Mouse (Mus musculus) natural killer cell, adult 2 months (primary cell): ENCODE data around the gene 9330182L06Rik.

Source experiments
- DNase-seq, 2 experiments: peaks; one replicate each; pipeline ENCODE4 v3.0.0; 2022; ENCODE audit warnings: low spot score in 2 of 2

The 9330182L06Rik gene

DNA sequence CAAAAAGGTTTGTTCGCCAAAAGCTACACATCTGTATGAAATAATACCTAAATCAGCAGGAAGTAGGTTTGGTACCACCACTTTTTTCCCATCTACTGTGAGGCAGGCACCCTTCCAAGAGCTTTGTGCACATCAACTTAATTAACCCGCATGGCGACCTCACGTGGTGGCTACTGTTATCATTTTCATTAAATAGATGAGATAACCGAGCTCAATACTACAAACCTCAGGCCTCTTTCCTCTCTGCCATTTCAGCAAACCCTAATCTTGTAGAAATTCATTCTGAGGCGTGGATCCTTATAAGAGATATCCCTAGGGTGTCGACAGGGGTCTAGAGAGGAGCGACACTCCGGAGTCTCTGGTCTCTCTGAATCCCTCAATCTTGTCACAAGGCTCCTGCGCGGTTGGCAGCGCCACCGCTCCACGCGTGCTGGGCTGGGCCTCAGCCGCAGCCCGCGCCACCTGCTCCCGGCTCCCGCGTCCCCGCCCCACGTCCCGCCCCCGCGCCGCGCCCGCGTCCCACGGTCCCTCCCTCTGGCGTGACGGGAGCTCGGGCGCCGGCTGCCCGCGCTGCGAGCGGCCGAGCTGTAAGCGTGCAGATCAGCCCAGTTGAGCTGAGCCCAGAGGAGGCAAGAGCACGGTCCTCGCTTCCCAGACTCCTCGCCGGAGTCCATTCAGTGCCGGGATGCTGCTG is at the start of gene 9330182L06Rik:
Gene 9330182L06Rik (plus strand): TSS at position 533 of the 694 bp plus-strand sequence.
- DNase-seq = no peak

DNA sequence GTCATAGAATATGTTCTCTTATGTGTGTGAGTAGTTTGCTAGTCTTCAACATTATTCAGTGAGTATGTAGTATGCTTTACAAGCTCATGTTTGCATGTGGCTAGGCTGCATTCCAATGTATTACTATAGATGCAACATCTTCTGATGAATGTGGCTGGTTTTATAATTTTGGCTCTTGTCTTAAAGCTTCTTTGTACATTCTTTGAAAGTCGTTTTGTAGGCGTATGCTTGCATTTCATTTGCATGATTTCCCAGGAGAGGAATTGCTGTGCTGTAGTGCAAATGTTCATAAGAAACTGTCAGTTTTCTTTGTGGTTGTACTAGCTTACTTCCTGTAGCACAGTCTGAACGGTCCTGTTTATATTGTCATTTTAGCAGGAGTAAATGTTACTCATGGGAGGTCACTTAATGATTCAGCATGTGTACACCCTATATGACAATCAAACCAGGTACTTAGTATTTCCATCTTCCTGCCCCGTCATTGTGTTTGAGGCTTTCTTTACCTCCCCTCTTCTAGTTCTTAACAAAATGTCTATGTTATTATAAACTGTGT is 38.4 kb upstream of the 9330182L06Rik start:
- no peak for DNase-seq

DNA sequence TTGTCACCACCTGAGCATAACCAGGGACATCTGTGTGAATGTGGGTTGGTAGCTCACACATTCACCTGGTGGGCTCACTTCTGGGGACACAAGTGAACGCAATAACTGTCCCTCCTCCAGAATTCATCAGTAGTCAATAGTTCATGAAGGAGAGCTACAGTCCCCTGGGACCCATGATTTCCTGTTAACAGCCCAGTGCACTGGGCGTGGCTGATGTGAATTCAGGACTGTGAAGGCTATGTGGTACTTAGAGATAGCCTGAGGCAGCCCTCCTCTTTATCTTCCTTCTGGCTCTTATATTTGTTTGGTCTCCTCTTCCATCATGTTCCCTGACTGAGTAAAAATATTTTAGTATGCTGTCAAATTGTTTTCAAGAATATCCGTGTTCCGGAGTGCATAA is 1.6 kb upstream of the 9330182L06Rik start:
- no peak for DNase-seq

DNA sequence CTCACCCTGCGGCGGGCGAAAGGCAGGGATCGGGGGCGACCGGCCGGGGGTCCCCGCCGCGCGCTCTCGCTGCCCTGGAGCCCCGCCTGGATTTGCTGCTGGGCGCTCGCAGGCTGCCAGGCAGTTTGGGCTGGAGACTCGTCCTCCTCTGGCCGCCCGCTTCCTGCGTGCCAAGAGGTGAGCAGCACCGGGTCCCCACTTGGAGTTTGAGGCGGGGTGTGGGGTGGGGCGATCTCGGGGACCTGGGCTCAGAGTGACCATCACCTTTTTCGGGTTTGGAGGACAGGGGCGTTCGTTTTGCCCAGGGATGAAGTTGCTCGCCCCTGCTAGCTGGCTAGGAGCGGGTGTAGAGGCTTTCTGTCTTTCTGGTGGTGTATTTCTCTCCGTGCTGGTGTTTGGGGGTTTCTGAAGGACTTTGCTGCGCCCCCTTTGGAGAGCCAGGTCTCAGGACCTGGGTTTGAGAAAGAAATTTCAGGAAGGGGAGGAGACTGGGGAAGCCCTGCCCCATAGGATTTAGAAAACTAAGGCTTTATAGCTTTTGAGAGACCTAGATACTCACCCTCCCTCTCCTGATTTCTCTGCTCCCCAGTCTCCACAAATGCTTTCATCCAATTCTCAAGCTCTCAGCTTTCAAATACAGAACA is 484 bp downstream of the 9330182L06Rik start:
- no peak for DNase-seq

GRCm38 (mm10) chr5:9269666-9270065 is 3.7 kb downstream of the 9330182L06Rik start:
- DNase-seq = no peak

DNA sequence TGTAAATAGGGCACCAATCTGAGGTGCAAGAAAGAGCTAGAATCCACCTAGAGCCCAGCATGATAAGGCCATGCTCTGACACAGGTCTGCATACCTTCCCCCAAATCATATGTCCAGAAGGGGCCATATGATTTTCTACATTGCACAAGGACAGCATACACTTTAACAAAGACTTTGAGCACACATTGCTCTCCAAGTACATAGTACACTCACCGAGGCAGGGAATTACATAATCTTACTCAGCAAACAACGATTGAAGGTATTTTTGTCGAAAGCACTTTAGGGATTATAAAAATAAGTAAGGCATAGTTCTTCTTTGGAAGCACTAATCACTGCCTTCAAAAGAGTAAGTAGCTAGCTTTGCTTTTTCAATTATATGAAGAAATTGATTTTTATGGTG is 7.1 kb downstream of the 9330182L06Rik start:
- DNase-seq = no peak

DNA sequence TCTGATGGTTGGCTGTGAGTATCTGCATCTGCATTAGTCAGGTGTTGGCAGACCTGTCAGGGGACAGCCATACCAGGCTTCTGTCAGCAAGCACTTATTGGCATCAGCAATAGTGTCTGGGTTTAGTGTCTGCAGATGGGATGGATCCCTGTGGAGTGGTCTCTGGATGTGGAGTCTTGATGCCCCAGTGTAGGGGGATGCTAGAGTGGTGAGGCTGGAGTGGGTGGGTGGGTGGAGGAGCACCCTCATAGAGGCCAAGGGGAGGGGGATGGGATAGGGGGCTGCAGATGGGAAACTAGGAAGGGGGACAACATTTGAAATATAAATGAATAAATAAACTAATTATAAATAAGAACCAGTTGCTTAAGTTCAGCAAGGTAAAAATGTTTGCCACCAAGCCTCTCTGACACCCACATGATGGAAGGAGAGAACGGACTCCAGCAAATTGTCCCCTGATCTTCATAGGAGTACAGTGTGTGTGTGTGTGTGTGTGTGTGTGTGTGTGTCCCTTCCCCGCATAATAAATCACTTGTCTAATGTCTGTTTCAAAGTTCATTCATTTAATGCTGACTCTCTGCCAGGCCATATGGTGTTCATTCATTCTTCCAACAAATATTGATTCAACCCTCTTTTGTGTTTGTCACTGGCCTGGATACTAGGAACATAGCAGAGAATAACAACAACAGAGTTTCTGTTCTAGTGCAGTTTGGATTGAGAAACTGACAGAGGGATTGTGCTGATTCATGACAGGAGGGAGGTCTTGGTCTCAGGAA is 30.0 kb downstream of the 9330182L06Rik start:
- no peak for DNase-seq

GRCm38 (mm10) chr5:9296550-9296928 is 30.6 kb downstream of the 9330182L06Rik start:
- DNase-seq = no peak

- no peak for DNase-seq
These were observed 60.9 kb downstream of the 9330182L06Rik start for GRCm38 (mm10) chr5:9326863-9327262.

GRCm38 (mm10) chr5:9327528-9327927 is 61.6 kb downstream of the 9330182L06Rik start:
- DNase-seq = no peak

DNA sequence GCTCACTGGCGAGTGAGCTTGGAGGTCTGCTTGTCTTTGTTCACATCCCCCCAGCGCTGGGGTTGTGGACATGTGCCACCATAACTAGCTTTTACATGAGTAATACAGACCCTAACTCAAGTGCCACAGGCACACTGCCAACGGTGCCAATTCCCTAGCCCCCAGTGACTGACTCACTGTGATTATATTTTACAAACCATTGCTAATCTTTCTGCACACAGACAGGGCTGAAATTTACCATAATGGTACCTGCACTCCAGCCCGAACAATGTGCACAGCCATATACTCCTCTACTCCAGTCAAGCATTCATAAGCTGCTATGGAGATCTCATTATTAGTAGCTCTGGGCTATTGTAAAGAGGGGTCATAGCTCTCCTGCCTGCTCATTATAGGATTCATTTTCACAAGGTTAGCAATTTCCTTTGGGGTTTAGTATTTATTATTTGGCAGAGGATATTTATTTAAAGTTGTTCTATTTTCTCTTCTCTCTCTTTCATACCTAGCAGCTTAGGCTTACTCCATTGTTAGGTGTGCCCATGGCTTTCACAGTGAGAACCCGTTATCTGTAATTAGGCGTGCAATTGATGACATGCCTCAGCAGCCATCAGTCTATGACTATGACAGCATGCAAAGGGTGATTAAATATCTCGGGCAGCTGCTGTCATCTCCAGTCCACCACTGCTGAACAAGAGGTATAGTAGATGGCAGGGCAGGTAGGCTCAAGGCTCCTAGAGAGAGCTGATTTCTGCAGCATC is 73.0 kb downstream of the 9330182L06Rik start:
- DNase-seq = no peak

GRCm38 (mm10) chr5:9339511-9340173 is 73.7 kb downstream of the 9330182L06Rik start:
- DNase-seq = no peak

DNA sequence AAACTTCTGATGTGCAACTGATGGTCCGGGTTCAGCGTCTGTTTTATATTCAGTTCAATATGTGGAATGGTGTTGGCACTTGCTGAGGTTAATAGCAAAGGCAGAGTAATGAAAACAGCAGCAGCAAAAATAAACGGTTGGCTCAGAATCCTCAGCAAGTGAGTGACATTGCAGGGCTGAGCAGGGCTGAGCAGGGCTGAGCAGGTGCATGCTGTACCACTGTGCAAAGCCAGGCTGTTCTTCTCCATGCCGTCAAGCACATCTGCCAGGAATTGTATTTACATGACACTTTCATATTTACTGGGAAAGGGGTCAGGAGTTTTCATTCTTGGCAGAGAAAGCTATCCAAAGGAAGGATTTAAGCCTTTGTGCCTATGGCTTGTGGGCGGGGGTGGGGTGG is 78.7 kb downstream of the 9330182L06Rik start:
- no peak for DNase-seq

DNA sequence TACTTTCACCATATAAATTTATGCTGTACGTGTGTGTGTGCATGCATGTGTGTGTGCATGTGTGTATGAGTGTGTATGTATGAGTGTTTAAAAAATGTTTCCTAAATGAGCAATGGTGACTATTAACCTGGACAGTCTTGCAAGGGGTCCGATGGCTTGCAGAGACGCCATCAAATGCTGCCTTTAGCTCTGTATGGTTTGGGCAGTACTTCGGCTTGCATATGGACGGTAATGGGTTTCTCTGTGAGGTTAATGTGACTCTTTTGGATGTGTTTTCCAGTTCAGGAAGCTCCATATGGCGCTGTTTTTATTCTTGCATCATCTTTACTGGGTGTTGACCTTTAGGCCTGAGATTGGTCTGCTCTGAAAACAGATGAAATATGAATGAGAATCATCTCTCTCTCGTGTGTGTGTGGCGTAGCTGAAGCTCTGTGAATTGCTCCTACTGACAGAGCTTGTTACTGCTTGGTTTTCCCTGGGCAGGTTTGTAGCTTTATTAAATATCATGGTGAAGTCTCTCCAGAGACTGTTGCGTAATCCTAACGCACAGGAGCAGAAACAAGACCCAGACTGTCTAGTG is 79.2 kb downstream of the 9330182L06Rik start:
- no peak for DNase-seq

DNA sequence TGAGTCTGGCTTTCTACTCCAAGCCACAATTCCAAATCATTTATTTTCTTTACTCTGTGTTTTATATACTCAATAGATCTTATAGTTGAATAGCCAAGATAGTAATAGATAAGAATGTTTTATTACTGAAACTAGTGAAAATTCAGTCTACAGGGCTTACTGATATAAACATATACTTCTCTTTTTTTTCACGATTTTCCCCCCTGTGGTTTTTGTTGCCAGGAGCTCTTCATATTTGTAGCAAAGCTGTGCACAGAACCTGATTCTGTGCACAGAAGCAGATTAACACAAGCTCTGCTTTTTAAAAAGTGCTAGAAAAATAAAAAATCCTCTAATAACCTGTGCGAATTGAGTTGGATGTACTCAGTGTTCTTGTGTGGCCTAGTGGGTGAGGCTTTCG is 79.7 kb downstream of the 9330182L06Rik start:
- DNase-seq = no peak

DNA sequence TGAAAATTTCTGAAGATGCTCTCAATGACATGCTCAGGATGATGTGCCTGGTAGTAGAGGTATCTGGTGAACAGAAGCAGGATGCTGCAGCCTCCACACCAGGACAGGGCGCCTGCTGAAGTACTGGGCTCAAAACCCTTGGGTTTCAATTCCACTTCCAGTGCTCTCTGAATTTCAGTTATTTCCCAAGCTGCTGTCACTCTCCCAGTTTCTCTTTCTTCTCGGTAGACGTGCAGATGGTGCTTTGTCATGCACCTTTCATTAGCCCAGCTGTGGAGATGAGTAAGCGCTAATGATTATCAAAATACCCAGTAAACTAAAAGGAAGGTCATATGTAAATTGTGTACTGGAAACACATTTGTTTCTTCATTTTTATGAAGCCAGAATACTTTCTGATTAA is 80.6 kb downstream of the 9330182L06Rik start:
- DNase-seq = no peak

- DNase-seq = no peak
These were observed 86.2 kb downstream of the 9330182L06Rik start for GRCm38 (mm10) chr5:9352163-9352562.

- no peak for DNase-seq
These were observed 86.7 kb downstream of the 9330182L06Rik start for GRCm38 (mm10) chr5:9352646-9353045.

GRCm38 (mm10) chr5:9354257-9354656 is 88.3 kb downstream of the 9330182L06Rik start:
- DNase-seq = no peak

DNA sequence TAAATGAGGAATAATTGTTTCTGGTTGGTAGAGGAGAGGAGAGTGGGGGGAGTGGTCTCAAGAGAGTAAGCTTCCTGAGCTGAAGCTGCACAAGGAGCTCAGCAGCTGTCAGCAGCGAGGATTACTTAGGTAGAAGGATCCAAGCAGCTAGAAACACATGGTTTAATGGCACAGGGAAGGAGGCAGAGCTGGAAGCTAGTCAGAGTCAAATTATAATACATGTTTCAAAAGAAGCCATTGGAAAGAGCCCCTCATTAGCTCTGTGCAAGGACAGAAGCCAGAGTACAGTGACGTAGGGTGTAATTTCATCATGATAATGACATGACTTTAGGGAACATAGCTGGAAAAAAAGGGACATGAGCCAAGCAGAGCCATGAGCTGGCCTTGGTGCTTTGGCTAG is 92.2 kb downstream of the 9330182L06Rik start:
- no peak for DNase-seq
